Comparison of ENCODE assay signal across 8 mouse cellular contexts in the genomic region with DNA sequence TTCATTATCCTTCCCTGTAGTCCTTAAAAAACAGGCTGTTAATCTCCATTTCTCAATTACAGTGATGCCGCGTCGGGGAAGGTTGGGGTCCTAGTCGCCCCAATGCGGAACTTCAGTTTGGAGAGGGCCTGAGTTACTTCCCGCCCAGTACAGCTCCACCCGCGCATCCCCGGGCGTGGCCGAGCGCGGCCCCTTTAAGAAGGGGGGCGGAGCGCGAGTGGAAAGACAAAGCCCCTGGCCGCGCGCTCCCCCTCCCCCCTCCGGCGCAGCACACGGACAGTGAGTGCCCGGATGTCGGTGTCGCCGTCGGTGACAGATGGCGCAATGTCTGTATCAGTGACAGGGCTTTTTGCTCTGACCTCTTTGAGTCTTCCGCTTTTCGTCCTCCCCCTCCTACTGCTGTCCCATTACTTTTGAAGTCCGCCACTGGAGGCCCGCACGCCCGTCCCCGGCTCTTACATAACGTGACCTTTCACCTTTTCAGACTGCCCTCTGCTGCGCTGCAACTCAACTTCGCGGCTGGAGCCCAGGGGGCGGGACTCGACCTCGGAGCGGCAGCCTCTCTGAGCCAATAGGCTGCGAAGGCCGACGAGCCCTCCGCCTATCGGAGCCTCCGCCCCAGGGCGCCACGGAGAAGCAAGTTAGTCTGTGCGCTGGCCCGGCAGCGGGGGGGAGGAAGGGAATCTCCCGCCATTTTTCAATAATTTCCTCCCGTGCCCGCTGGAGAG. TPM values are rescaled to one million over a fixed set of nuclear protein-coding genes. Genes with fewer than 3 reads are reported as not detected.
A peak's percentile ranks its signal among the peaks of the same experiment; 100 is the strongest.
DNase-seq lines count a peak whose midpoint lies in the region; ATAC-seq and TF ChIP-seq lines count a peak whose summit lies in the region.

A gene (plus strand): TSS at position 644 of the 728 bp plus-strand sequence.

- peak within 1 kb of the TSS; percentile 82 for H3K27ac ChIP-seq in CH12.LX (ENCODE audit: insufficient read depth, low read depth)
- peak within 1 kb of the TSS; percentile 97 for H3K27ac ChIP-seq in forebrain, embryonic 11.5 days (ENCODE audit: low read depth, low read length)
- H3K27ac ChIP-seq in heart, embryonic 16.5 days (ENCODE audit: low read length) = peak within 1 kb of the TSS; percentile 94
- peak within 1 kb of the TSS; percentile 94 for H3K27ac ChIP-seq in liver, embryonic 15.5 days (replicated peaks)
- peak within 1 kb of the TSS; percentile 95 for H3K27ac ChIP-seq in neural tube, embryonic 12.5 days

- WGBS in forebrain, embryonic 11.5 days = under 1% methylated on average over 57 of the region's 57 CpGs
- WGBS in heart, embryonic 16.5 days = 0% methylated on average over 57 of the region's 57 CpGs
- WGBS in liver, embryonic 15.5 days (ENCODE audit: insufficient replicate concordance) = under 1% methylated on average over 57 of the region's 57 CpGs
- under 1% methylated on average over 57 of the region's 57 CpGs for WGBS in neural tube, embryonic 12.5 days

- peak within 1 kb of the TSS; percentile 91 for H3K4me2 ChIP-seq in CH12.LX (ENCODE audit: insufficient read depth, low read depth, poor library complexity, severe bottlenecking)
- H3K4me2 ChIP-seq in forebrain, embryonic 11.5 days (ENCODE audit: low read depth, low read length, severe bottlenecking) = peak within 1 kb of the TSS; percentile 70
- peak within 1 kb of the TSS; percentile 78 for H3K4me2 ChIP-seq in heart, embryonic 16.5 days (ENCODE audit: low read depth, low read length)
- H3K4me2 ChIP-seq in liver, embryonic 15.5 days = peak within 1 kb of the TSS; percentile 81
- H3K4me2 ChIP-seq in neural tube, embryonic 12.5 days (replicated peaks) = peak within 1 kb of the TSS; percentile 70

- peaks cover 46% of the 10 kb centered on the region for H3K79me2 ChIP-seq in CH12.LX (replicated peaks; ENCODE audit: control insufficient read depth, extremely low read depth, insufficient read depth, poor library complexity, severe bottlenecking)

- TF ChIP-seq RAD21 in CH12.LX (IDR thresholded peaks at IDR 0.05; ENCODE audit: low read depth, low read length) = no peak

- peak within 1 kb of the TSS; percentile 89 for H3K9ac ChIP-seq in CH12.LX (ENCODE audit: insufficient read depth, low read depth)
- H3K9ac ChIP-seq in forebrain, embryonic 11.5 days (ENCODE audit: low read length) = peak within 1 kb of the TSS; percentile 100
- H3K9ac ChIP-seq in heart, embryonic 16.5 days (ENCODE audit: low read length) = peak within 1 kb of the TSS; percentile 98
- H3K9ac ChIP-seq in liver, embryonic 15.5 days = peak within 1 kb of the TSS; percentile 97
- H3K9ac ChIP-seq in neural tube, embryonic 12.5 days = peak within 1 kb of the TSS; percentile 97

- no peaks in the 10 kb centered on the region for H3K27me3 ChIP-seq in CH12.LX (replicated peaks)
- no peaks in the 10 kb centered on the region for H3K27me3 ChIP-seq in forebrain, embryonic 11.5 days (ENCODE audit: control insufficient read depth, insufficient read depth, low read length)
- no peaks in the 10 kb centered on the region for H3K27me3 ChIP-seq in heart, embryonic 16.5 days (ENCODE audit: control insufficient read depth, insufficient read depth, low read length)
- no peaks in the 10 kb centered on the region for H3K27me3 ChIP-seq in liver, embryonic 15.5 days
- H3K27me3 ChIP-seq in neural tube, embryonic 12.5 days (replicated peaks) = no peaks in the 10 kb centered on the region

- H3K9me3 ChIP-seq in CH12.LX (replicated peaks; ENCODE audit: low read length) = peaks cover 6% of the 10 kb centered on the region
- no peaks in the 10 kb centered on the region for H3K9me3 ChIP-seq in forebrain, embryonic 11.5 days (ENCODE audit: control insufficient read depth, low read length)
- H3K9me3 ChIP-seq in heart, embryonic 16.5 days (replicated peaks; ENCODE audit: control insufficient read depth, low read length) = no peaks in the 10 kb centered on the region
- no peaks in the 10 kb centered on the region for H3K9me3 ChIP-seq in liver, embryonic 15.5 days (replicated peaks)
- no peaks in the 10 kb centered on the region for H3K9me3 ChIP-seq in neural tube, embryonic 12.5 days

- peak within 1 kb of the TSS; percentile 92 to 97 (median 93) for H3K4me3 ChIP-seq in CH12.LX (replicated peaks in 1 of 3; ENCODE audit: low read depth in 2 of 3, low read length in 2 of 3, poor library complexity in 1 of 3)
- peak within 1 kb of the TSS; percentile 99 for H3K4me3 ChIP-seq in forebrain, embryonic 11.5 days (ENCODE audit: low read depth, low read length)
- H3K4me3 ChIP-seq in heart, embryonic 16.5 days (ENCODE audit: low read length) = peak within 1 kb of the TSS; percentile 98
- H3K4me3 ChIP-seq in liver, embryonic 15.5 days (replicated peaks) = peak within 1 kb of the TSS; percentile 98
- H3K4me3 ChIP-seq in neural tube, embryonic 12.5 days = peak within 1 kb of the TSS; percentile 97

- peaks cover 7 to 22% of the 10 kb centered on the region in 2 experiments for H3K36me3 ChIP-seq in CH12.LX (replicated peaks in 1 of 2; ENCODE audit: control insufficient read depth in 1 of 2, insufficient read depth in 1 of 2, low read length in 1 of 2)
- H3K36me3 ChIP-seq in forebrain, embryonic 11.5 days (ENCODE audit: control insufficient read depth, insufficient read depth, low read length) = no peaks in the 10 kb centered on the region
- H3K36me3 ChIP-seq in heart, embryonic 16.5 days (ENCODE audit: control insufficient read depth, insufficient read depth) = peaks cover 7% of the 10 kb centered on the region
- H3K36me3 ChIP-seq in liver, embryonic 15.5 days (replicated peaks) = peaks cover 38% of the 10 kb centered on the region
- H3K36me3 ChIP-seq in neural tube, embryonic 12.5 days = peaks cover 16% of the 10 kb centered on the region

- TF ChIP-seq CTCF in CH12.LX (conservative IDR thresholded peaks at IDR 0.05 in 1 of 2, IDR thresholded peaks at IDR 0.05 in 1 of 2; ENCODE audit: low read depth in 2 of 2, low read length in 2 of 2) = peak in 1 of 2 experiments; percentile 22; a peak in 1 of 4 replicates

- H3K4me1 ChIP-seq in CH12.LX (ENCODE audit: control insufficient read depth in 1 of 2, insufficient read depth in 2 of 2) = peaks cover 0 to 45% of the 10 kb centered on the region in 2 experiments; a peak in 2 of 4 replicates
- H3K4me1 ChIP-seq in forebrain, embryonic 11.5 days (replicated peaks; ENCODE audit: control insufficient read depth, insufficient read depth, low read length) = peaks cover 7% of the 10 kb centered on the region
- H3K4me1 ChIP-seq in heart, embryonic 16.5 days (ENCODE audit: control insufficient read depth, insufficient read depth, low read length) = peaks cover 19% of the 10 kb centered on the region
- peaks cover 52% of the 10 kb centered on the region for H3K4me1 ChIP-seq in liver, embryonic 15.5 days (replicated peaks)
- peaks cover 18% of the 10 kb centered on the region for H3K4me1 ChIP-seq in neural tube, embryonic 12.5 days

- dilution Hi-C loops in CH12.LX (cut with MboI; ENCODE audit: extremely low pct_ligation_motif_present, extremely low pct_unique_long_range_greater_than_20kb, low sequenced_read_pairs) = no loop called here

- in situ Hi-C loops in CH12.LX (cut with MboI; ENCODE audit: low pct_ligation_motif_present, low pct_unique_long_range_greater_than_20kb, low sequenced_read_pairs) = no loop called here

- peak; percentile 36; the same call in 1 of the 2 replicates for TF ChIP-seq EP300 in CH12.LX (IDR thresholded peaks at IDR 0.05; ENCODE audit: low read length)

- DNase-seq in CH12.LX (ENCODE audit: extremely low read depth) = peak; percentile 96
- DNase-seq in c-Kit-positive CD71-positive TER-119-negative erythroid progenitor cells, embryonic 14.5 days (ENCODE audit: low read depth) = peak; percentile 92
- peak; percentile 99 for DNase-seq in forebrain, embryonic 11.5 days (ENCODE audit: low spot score)
- peak; percentile 99 for DNase-seq in kidney, postnatal 36 days
- DNase-seq in telencephalon, adult 2 months (ENCODE audit: low read depth, low spot score) = peak; percentile 98

- ATAC-seq in forebrain, embryonic 11.5 days (replicated peaks; ENCODE audit: low FRiP score) = peak; percentile 95
- ATAC-seq in heart, embryonic 16.5 days (replicated peaks; ENCODE audit: extremely low read depth, insufficient read depth, low FRiP score) = peak; percentile 97
- ATAC-seq in liver, embryonic 15.5 days (ENCODE audit: insufficient read depth) = peak; percentile 94
- ATAC-seq in neural tube, embryonic 12.5 days (ENCODE audit: low FRiP score, low read depth) = peak; percentile 96

- peak; percentile 70 for TF ChIP-seq POLR2A in CH12.LX (IDR thresholded peaks at IDR 0.05; ENCODE audit: low read depth, low read length)

TF ChIP-seq in CH12.LX, 34 proteins besides CTCF, POLR2A, EP300 and RAD21 (continues in another document):
- peak; percentile 76 for TF ChIP-seq MXI1 (IDR thresholded peaks at IDR 0.05; ENCODE audit: low read depth, low read length)
- TF ChIP-seq TBP (conservative IDR thresholded peaks at IDR 0.05; ENCODE audit: low read depth, low read length) = peak; percentile 83
- TF ChIP-seq SIN3A (IDR thresholded peaks at IDR 0.05; ENCODE audit: low read length) = peak; percentile 93
- TF ChIP-seq UBTF (IDR thresholded peaks at IDR 0.05; ENCODE audit: low read depth, low read length) = no peak
- TF ChIP-seq USF1 (IDR thresholded peaks at IDR 0.05; ENCODE audit: low read depth, low read length) = no peak
- TF ChIP-seq CHD2 (IDR thresholded peaks at IDR 0.05; ENCODE audit: low read length) = peak; percentile 95
- TF ChIP-seq ZC3H11A (IDR thresholded peaks at IDR 0.05; ENCODE audit: low read depth, low read length) = no peak
- 0 out of 2 replicates have a peak, but pooled peaks have one; percentile 48 for TF ChIP-seq MEF2A (IDR thresholded peaks at IDR 0.05; ENCODE audit: borderline replicate concordance, low read depth, low read length)
- TF ChIP-seq MYC (IDR thresholded peaks at IDR 0.05; ENCODE audit: low read depth, low read length) = peak; percentile 72; the same call in 1 of the 2 replicates
- TF ChIP-seq JUN (IDR thresholded peaks at IDR 0.05; ENCODE audit: insufficient read depth, low read depth, low read length) = no peak
- peak; percentile 70; the same call in 1 of the 2 replicates for TF ChIP-seq NRF1 (IDR thresholded peaks at IDR 0.05; ENCODE audit: low read depth, low read length)
- peak; percentile 81 for TF ChIP-seq ELF1 (IDR thresholded peaks at IDR 0.05; ENCODE audit: low read depth, low read length)
- TF ChIP-seq MAZ (IDR thresholded peaks at IDR 0.05; ENCODE audit: low read depth, low read length) = peak; percentile 94
- TF ChIP-seq PAX5 (IDR thresholded peaks at IDR 0.05; ENCODE audit: low read length) = no peak

RNA-seq across cellular contexts. Expression of the gene that starts here (rescaled TPM):
- total RNA-seq in CH12.LX (2012; rRNA removed) (60.0 and 72.9 TPM in 2 replicates), CH12.LX (2014; rRNA removed) (53.3 and 56.4 TPM in 2 replicates)
- 84.9 and 85.4 TPM in 2 replicates for polyA plus RNA-seq in CH12.LX (2012; ENCODE audit: insufficient read length, low read depth)
- polyA plus RNA-seq in forebrain, embryonic 11.5 days (2014; fragmentation: Nextera tagmentation; extraction: Ambion mirVana) = 76.3 and 83.6 TPM in 2 replicates
- polyA plus RNA-seq in heart, embryonic 16.5 days (2015; fragmentation: Nextera tagmentation; extraction: Ambion mirVana) = 21.1 and 22.9 TPM in 2 replicates
- 18.2 and 20.1 TPM in 2 replicates for polyA plus RNA-seq in liver, embryonic 15.5 days (2015; fragmentation: Nextera tagmentation; extraction: Ambion mirVana)
- polyA plus RNA-seq in neural tube, embryonic 12.5 days (2016; fragmentation: Nextera tagmentation; extraction: Ambion mirVana) = 54.7 and 58.6 TPM in 2 replicates

Comparison
In these comparisons a context has a peak if more than half of its experiments do, and no peak if none do; other contexts are left out.
1. Peak in every context shown above with its lines: DNase-seq, ATAC-seq, H3K4me3 ChIP-seq and H3K27ac ChIP-seq.